19 mouse cellular contexts compared by ENCODE assay signal in genomic region chr13:98306852-98307475, GRCm38 (mm10). TPM values are rescaled to one million over a fixed set of nuclear protein-coding genes. Genes with fewer than 3 reads are reported as not detected.
DNase-seq lines count a peak whose midpoint lies in the region; ATAC-seq and TF ChIP-seq lines count a peak whose summit lies in the region.
"Had no signal": no experiment of that assay in that cellular context is flagged by ENCODE, and none has a peak within 500 bp of the region (broad histone marks: within the 10 kb centered on the region; RNA-seq: fewer than 3 reads in every experiment).

No protein-coding gene starts in this region.

- H3K4me3 ChIP-seq in forebrain, postnatal 0 days (ENCODE audit: low read depth, low read length) = no peak overlapping the region
- no peak overlapping the region for H3K4me3 ChIP-seq in forebrain, embryonic 10.5 days
- H3K4me3 ChIP-seq in testis, adult 2 months (ENCODE audit: control insufficient read depth, low read depth, low read length) = no peak overlapping the region
- no peak overlapping the region for H3K4me3 ChIP-seq in stomach, postnatal 0 days (ENCODE audit: low read depth, low read length)
- H3K4me3 ChIP-seq: gastrocnemius, adult 2 months; liver, embryonic 12.5 days had no signal

- no peak for TF ChIP-seq POLR2A in testis, adult 2 months (IDR thresholded peaks at IDR 0.05; ENCODE audit: control insufficient read depth, low read depth, low read length)

- no peak for DNase-seq in forebrain, postnatal 0 days
- no peak for DNase-seq in forebrain, embryonic 10.5 days (ENCODE audit: extremely low spot score, low spot score)
- peak; percentile 34 to 39 for DNase-seq in left cerebral cortex, postnatal 14 days (ENCODE audit: low spot score in 2 of 2)
- no peak for DNase-seq in left cerebral cortex, adult 8-10 months (ENCODE audit: low spot score in 2 of 2)
- DNase-seq in testis, postnatal 14 days (ENCODE audit: low spot score) = no peak
- no peak for DNase-seq in stomach, postnatal 0 days (ENCODE audit: low spot score)
- DNase-seq: cerebellum, adult 2 months; gastrocnemius, adult 2 months; heart, postnatal 36 days; kidney, adult 9 months; layer of hippocampus, postnatal 36 days; thymus, postnatal 14 days had no signal

- ATAC-seq in forebrain, postnatal 0 days = no peak; the same call in 1 of the 2 replicates
- no peak for ATAC-seq in stomach, postnatal 0 days (ENCODE audit: low FRiP score, low TSS enrichment)
- ATAC-seq in granulocyte monocyte progenitor cell, adult 5-6 weeks (replicated peaks; ENCODE audit: poor library complexity, severe bottlenecking) = no peak
- ATAC-seq: liver, embryonic 12.5 days had no signal

- no peak for TF ChIP-seq EP300 in stomach, postnatal 0 days (optimal IDR thresholded peaks at IDR 0.05)

- H3K9ac ChIP-seq in forebrain, postnatal 0 days = no peak overlapping the region
- no peak overlapping the region for H3K9ac ChIP-seq in stomach, postnatal 0 days (ENCODE audit: low read length)
- H3K9ac ChIP-seq: liver, embryonic 12.5 days had no signal

- no peaks in the 10 kb centered on the region for H3K4me1 ChIP-seq in forebrain, postnatal 0 days (ENCODE audit: insufficient read depth)
- H3K4me1 ChIP-seq in forebrain, embryonic 10.5 days = no peaks in the 10 kb centered on the region
- peaks cover 2% of the 10 kb centered on the region; the same call in 1 of the 2 replicates for H3K4me1 ChIP-seq in testis, adult 2 months (ENCODE audit: control insufficient read depth, insufficient read depth, low read length)
- no peaks in the 10 kb centered on the region for H3K4me1 ChIP-seq in stomach, postnatal 0 days (replicated peaks; ENCODE audit: control insufficient read depth, insufficient read depth)

- no peaks in the 10 kb centered on the region for H3K27me3 ChIP-seq in forebrain, postnatal 0 days (ENCODE audit: insufficient read depth, low read length)
- no peaks in the 10 kb centered on the region for H3K27me3 ChIP-seq in forebrain, embryonic 10.5 days (ENCODE audit: poor library complexity, severe bottlenecking)
- H3K27me3 ChIP-seq in testis, adult 2 months (ENCODE audit: control insufficient read depth, insufficient read depth, low read length) = no peaks in the 10 kb centered on the region
- H3K27me3 ChIP-seq in stomach, postnatal 0 days (ENCODE audit: control insufficient read depth, insufficient read depth, low read length) = no peaks in the 10 kb centered on the region
- H3K27me3 ChIP-seq: liver, embryonic 12.5 days had no signal

- no peaks in the 10 kb centered on the region for H3K9me3 ChIP-seq in forebrain, postnatal 0 days (ENCODE audit: low read length)
- no peaks in the 10 kb centered on the region for H3K9me3 ChIP-seq in forebrain, embryonic 10.5 days
- H3K9me3 ChIP-seq in stomach, postnatal 0 days (ENCODE audit: control insufficient read depth, low read length) = no peaks in the 10 kb centered on the region
- H3K9me3 ChIP-seq: liver, embryonic 12.5 days had no signal

- no peak for TF ChIP-seq CTCF in forebrain, postnatal 0 days (IDR thresholded peaks at IDR 0.05; ENCODE audit: low read depth)
- no peak for TF ChIP-seq CTCF in testis, adult 2 months (IDR thresholded peaks at IDR 0.05; ENCODE audit: control insufficient read depth, insufficient read depth, insufficient replicate concordance, low read depth, low read length)
- no peak for TF ChIP-seq CTCF in stomach, postnatal 0 days (IDR thresholded peaks at IDR 0.05; ENCODE audit: low read depth)

- 49% methylated on average over 14 of the region's 14 CpGs for WGBS in forebrain, postnatal 0 days
- 65% methylated on average over 14 of the region's 14 CpGs for WGBS in forebrain, embryonic 10.5 days
- WGBS in stomach, postnatal 0 days = 23% methylated on average over 14 of the region's 14 CpGs

- H3K4me2 ChIP-seq in forebrain, postnatal 0 days (ENCODE audit: low read depth) = no peak overlapping the region
- peak overlapping the region; percentile 35 for H3K4me2 ChIP-seq in stomach, postnatal 0 days (replicated peaks; ENCODE audit: low read depth)
- H3K4me2 ChIP-seq: liver, embryonic 12.5 days had no signal

- peaks cover 31% of the 10 kb centered on the region for H3K36me3 ChIP-seq in forebrain, postnatal 0 days (ENCODE audit: insufficient read depth)
- peaks cover 46% of the 10 kb centered on the region for H3K36me3 ChIP-seq in forebrain, embryonic 10.5 days (replicated peaks)
- no peaks in the 10 kb centered on the region; the same call in none of the 2 replicates for H3K36me3 ChIP-seq in testis, adult 2 months (ENCODE audit: control insufficient read depth, insufficient read depth, low read length)
- H3K36me3 ChIP-seq in stomach, postnatal 0 days (ENCODE audit: control insufficient read depth, insufficient read depth, low read length) = peaks cover 8% of the 10 kb centered on the region

- intact Hi-C loops in left cerebral cortex, postnatal 14 days (cut with DNase I) = no loop called here

- peak overlapping the region; percentile 9; the same call in 1 of the 2 replicates for H3K27ac ChIP-seq in forebrain, postnatal 0 days (ENCODE audit: low read depth, low read length)
- no peak overlapping the region for H3K27ac ChIP-seq in forebrain, embryonic 10.5 days
- peak overlapping the region; percentile 62; the same call in 1 of the 2 replicates for H3K27ac ChIP-seq in testis, adult 2 months (ENCODE audit: control insufficient read depth, insufficient read depth, low read depth, low read length)
- 0 out of 2 replicates have a peak overlapping the region, but pooled peaks have one; percentile 13 for H3K27ac ChIP-seq in stomach, postnatal 0 days (replicated peaks)
- H3K27ac ChIP-seq: gastrocnemius, adult 2 months; liver, embryonic 12.5 days had no signal

RNA-seq across cellular contexts. Expression of gene Btf3, which starts 9.8 kb away (rescaled TPM):
- total RNA-seq in forebrain, postnatal 0 days (2014; rRNA removed) = 435 and 523 TPM in 2 replicates
- polyA plus RNA-seq in forebrain, postnatal 0 days (2015; fragmentation: Nextera tagmentation; extraction: Ambion mirVana) = 562 and 667 TPM in 2 replicates
- polyA plus RNA-seq in forebrain, embryonic 10.5 days (2016; fragmentation: Nextera tagmentation; extraction: Ambion mirVana) = 756 and 758 TPM in 2 replicates
- total RNA-seq in left cerebral cortex, postnatal 14 days (2021) = 100 to 1,000 TPM; 185 to 191 TPM
- total RNA-seq in left cerebral cortex, adult 8-10 months (2022) = 100 to 1,000 TPM; 167 to 188 (median 185) TPM
- polyA plus RNA-seq in testis, adult 2 months (2012; rRNA removed) = 423 and 429 TPM in 2 replicates
- 559 TPM in 2 replicates for polyA plus RNA-seq in stomach, postnatal 0 days (2015; fragmentation: Nextera tagmentation; extraction: Ambion mirVana)
- 959 and 1,109 TPM in 2 replicates for total RNA-seq in granulocyte monocyte progenitor cell, adult 5-6 weeks (2014; fragmentation: Nextera tagmentation)
- 1,746 and 2,150 TPM in 2 replicates for total RNA-seq in granulocyte monocyte progenitor cell, adult 5-6 weeks (2017)

RNA-seq across cellular contexts. Expression of gene Gm21976, which starts 27.3 kb away (rescaled TPM):
- total RNA-seq in forebrain, postnatal 0 days (2014; rRNA removed) = 1.0 TPM in 1 of 2 replicates, not detected in the other
- polyA plus RNA-seq in forebrain, postnatal 0 days (2015; fragmentation: Nextera tagmentation; extraction: Ambion mirVana) = not detected in 2 replicates
- not detected in 2 replicates for polyA plus RNA-seq in forebrain, embryonic 10.5 days (2016; fragmentation: Nextera tagmentation; extraction: Ambion mirVana)
- not detected for total RNA-seq in left cerebral cortex, postnatal 14 days (2021)
- total RNA-seq in left cerebral cortex, adult 8-10 months (2022) = not detected
- polyA plus RNA-seq in testis, adult 2 months (2012; rRNA removed) = 0.36 and 0.49 TPM in 2 replicates
- not detected in 2 replicates for polyA plus RNA-seq in stomach, postnatal 0 days (2015; fragmentation: Nextera tagmentation; extraction: Ambion mirVana)
- total RNA-seq in granulocyte monocyte progenitor cell, adult 5-6 weeks (2014; fragmentation: Nextera tagmentation) = not detected in 2 replicates
- not detected in 2 replicates for total RNA-seq in granulocyte monocyte progenitor cell, adult 5-6 weeks (2017)
- total RNA-seq: adrenal gland, postnatal 4 days; gastrocnemius, adult 2 months; heart, postnatal 36 days; layer of hippocampus, postnatal 36 days; megakaryocyte-erythroid progenitor cell, adult 5-6 weeks had no signal
- polyA plus RNA-seq: C2C12; cerebellum, adult 2 months; embryonic facial prominence, embryonic 11.5 days; liver, embryonic 12.5 days had no signal

RNA-seq across cellular contexts. Expression of gene Ankra2, which starts 44.1 kb away (rescaled TPM):
- total RNA-seq in forebrain, postnatal 0 days (2014; rRNA removed) = 95.5 and 110 TPM in 2 replicates
- polyA plus RNA-seq in forebrain, postnatal 0 days (2015; fragmentation: Nextera tagmentation; extraction: Ambion mirVana) = 81.6 and 85.9 TPM in 2 replicates
- polyA plus RNA-seq in forebrain, embryonic 10.5 days (2016; fragmentation: Nextera tagmentation; extraction: Ambion mirVana) = 14.7 and 15.7 TPM in 2 replicates
- 10 to 100 TPM; 48.7 to 53.4 TPM for total RNA-seq in left cerebral cortex, postnatal 14 days (2021)
- total RNA-seq in left cerebral cortex, adult 8-10 months (2022) = 10 to 100 TPM; 43.8 to 48.6 (median 47.9) TPM
- polyA plus RNA-seq in testis, adult 2 months (2012; rRNA removed) = 18.5 and 22.2 TPM in 2 replicates
- polyA plus RNA-seq in stomach, postnatal 0 days (2015; fragmentation: Nextera tagmentation; extraction: Ambion mirVana) = 20.5 and 20.6 TPM in 2 replicates
- total RNA-seq in granulocyte monocyte progenitor cell, adult 5-6 weeks (2014; fragmentation: Nextera tagmentation) = 20.8 and 23.2 TPM in 2 replicates
- 9.8 and 18.1 TPM in 2 replicates for total RNA-seq in granulocyte monocyte progenitor cell, adult 5-6 weeks (2017)

RNA-seq across cellular contexts. Expression of gene Utp15, which starts 44.1 kb away (rescaled TPM):
- 27.5 and 33.5 TPM in 2 replicates for total RNA-seq in forebrain, postnatal 0 days (2014; rRNA removed)
- 16.5 and 22.0 TPM in 2 replicates for polyA plus RNA-seq in forebrain, postnatal 0 days (2015; fragmentation: Nextera tagmentation; extraction: Ambion mirVana)
- polyA plus RNA-seq in forebrain, embryonic 10.5 days (2016; fragmentation: Nextera tagmentation; extraction: Ambion mirVana) = 50.7 and 53.6 TPM in 2 replicates
- total RNA-seq in left cerebral cortex, postnatal 14 days (2021) = 10 to 100 TPM; 18.1 to 18.8 TPM
- total RNA-seq in left cerebral cortex, adult 8-10 months (2022) = 10 to 100 TPM; 22.1 to 25.2 (median 24.3) TPM
- polyA plus RNA-seq in testis, adult 2 months (2012; rRNA removed) = 3.3 and 3.4 TPM in 2 replicates
- 9.5 and 9.6 TPM in 2 replicates for polyA plus RNA-seq in stomach, postnatal 0 days (2015; fragmentation: Nextera tagmentation; extraction: Ambion mirVana)
- 24.9 and 26.4 TPM in 2 replicates for total RNA-seq in granulocyte monocyte progenitor cell, adult 5-6 weeks (2014; fragmentation: Nextera tagmentation)
- total RNA-seq in granulocyte monocyte progenitor cell, adult 5-6 weeks (2017) = 47.6 and 53.0 TPM in 2 replicates

RNA-seq across cellular contexts. Expression of gene Foxd1, which starts 47.1 kb away (rescaled TPM):
- 2.0 and 2.2 TPM in 2 replicates for total RNA-seq in forebrain, postnatal 0 days (2014; rRNA removed)
- polyA plus RNA-seq in forebrain, postnatal 0 days (2015; fragmentation: Nextera tagmentation; extraction: Ambion mirVana) = 0.62 and 0.86 TPM in 2 replicates
- 2.9 and 3.1 TPM in 2 replicates for polyA plus RNA-seq in forebrain, embryonic 10.5 days (2016; fragmentation: Nextera tagmentation; extraction: Ambion mirVana)
- 1 to 10 TPM; 1.7 to 2.0 TPM for total RNA-seq in left cerebral cortex, postnatal 14 days (2021)
- total RNA-seq in left cerebral cortex, adult 8-10 months (2022) = 1 to 10 TPM; 1.3 to 1.6 (median 1.5) TPM
- polyA plus RNA-seq in testis, adult 2 months (2012; rRNA removed) = not detected in 2 replicates
- not detected in 2 replicates for polyA plus RNA-seq in stomach, postnatal 0 days (2015; fragmentation: Nextera tagmentation; extraction: Ambion mirVana)
- not detected in 2 replicates for total RNA-seq in granulocyte monocyte progenitor cell, adult 5-6 weeks (2014; fragmentation: Nextera tagmentation)
- not detected in 2 replicates for total RNA-seq in granulocyte monocyte progenitor cell, adult 5-6 weeks (2017)
- total RNA-seq: megakaryocyte-erythroid progenitor cell, adult 5-6 weeks had no signal
- polyA plus RNA-seq: liver, embryonic 12.5 days had no signal

Comparison
In these comparisons a context has a peak if more than half of its experiments do, and no peak if none do; other contexts are left out.
1. DNase-seq: peak in left cerebral cortex, postnatal 14 days (2 of 2); none in forebrain, postnatal 0 days (single experiment), forebrain, embryonic 10.5 days (single experiment), left cerebral cortex, adult 8-10 months (0 of 2), testis, postnatal 14 days (single experiment) and stomach, postnatal 0 days (single experiment).